Mouse (Mus musculus) MN1 (cell line): ENCODE results near the gene 2810004N23Rik.
A peak's percentile ranks its signal among the peaks of the same experiment; 100 is the strongest.
"Not testable (repeated sequence)": the region's sequence is repeated elsewhere in the genome, so short reads cannot be mapped to it uniquely, and the experiment has no call there.

Experiments
- DNase-seq: peaks from one replicate; pipeline ENCODE4 v3.0.0-alpha.2; 2016; ENCODE audit warnings: low spot score

Gene 2810004N23Rik

GRCm38 (mm10) chr8:124866669-124867068, 3.7 kb upstream of the 2810004N23Rik start:
- DNase-seq: no peak

GRCm38 (mm10) chr8:124863729-124864128, 809 bp upstream of the 2810004N23Rik start:
- no peak for DNase-seq

- DNase-seq: no peak
Observed at GRCm38 (mm10) chr8:124863163-124863677, 300 bp upstream of the 2810004N23Rik start.

GRCm38 (mm10) chr8:124860188-124860587, 2.7 kb downstream of the 2810004N23Rik start:
- no peak for DNase-seq

GRCm38 (mm10) chr8:124859466-124859865, 3.5 kb downstream of the 2810004N23Rik start:
- no peak for DNase-seq

- DNase-seq: no peak
Observed at GRCm38 (mm10) chr8:124853511-124853910, 9.4 kb downstream of the 2810004N23Rik start.

- DNase-seq: no peak
Observed at GRCm38 (mm10) chr8:124845573-124845972, 17.3 kb downstream of the 2810004N23Rik start.

GRCm38 (mm10) chr8:124845131-124845530, 17.8 kb downstream of the 2810004N23Rik start:
- no peak for DNase-seq

GRCm38 (mm10) chr8:124842929-124843328, 20.0 kb downstream of the 2810004N23Rik start:
- DNase-seq: not testable (repeated sequence)

- no peak for DNase-seq
Observed at GRCm38 (mm10) chr8:124841775-124842174, 21.1 kb downstream of the 2810004N23Rik start.

GRCm38 (mm10) chr8:124840900-124841299, 22.0 kb downstream of the 2810004N23Rik start:
- DNase-seq: no peak

- DNase-seq: no peak
Observed at GRCm38 (mm10) chr8:124839371-124839770, 23.5 kb downstream of the 2810004N23Rik start.

- DNase-seq: no peak
Observed at GRCm38 (mm10) chr8:124837956-124838355, 25.0 kb downstream of the 2810004N23Rik start.

GRCm38 (mm10) chr8:124836907-124837306, 26.0 kb downstream of the 2810004N23Rik start:
- DNase-seq: no peak

- no peak for DNase-seq
Observed at GRCm38 (mm10) chr8:124836273-124836672, 26.6 kb downstream of the 2810004N23Rik start.

GRCm38 (mm10) chr8:124835848-124836247, 27.1 kb downstream of the 2810004N23Rik start:
- no peak for DNase-seq

GRCm38 (mm10) chr8:124833430-124834205, 29.3 kb downstream of the 2810004N23Rik start:
- peak; percentile 27 for DNase-seq

GRCm38 (mm10) chr8:124831941-124832340, 31.0 kb downstream of the 2810004N23Rik start:
- DNase-seq: no peak

GRCm38 (mm10) chr8:124831531-124831930, 31.4 kb downstream of the 2810004N23Rik start:
- DNase-seq: peak; percentile 9

- peak; percentile 4 for DNase-seq
Observed at GRCm38 (mm10) chr8:124830050-124830449, 32.9 kb downstream of the 2810004N23Rik start.

- DNase-seq: peak; percentile 5
Observed at GRCm38 (mm10) chr8:124828561-124829240, 34.2 kb downstream of the 2810004N23Rik start.

GRCm38 (mm10) chr8:124827387-124827786, 35.5 kb downstream of the 2810004N23Rik start:
- peak; percentile 83 for DNase-seq

GRCm38 (mm10) chr8:124826658-124827057, 36.3 kb downstream of the 2810004N23Rik start:
- peak; percentile 18 for DNase-seq
